Mouse (Mus musculus) ES-Bruce4 (cell line): ENCODE data around the gene Ifitm2. TPM values are rescaled to one million over a fixed set of nuclear protein-coding genes. Genes with fewer than 3 reads are reported as not detected.

ENCODE experiments used
- H3K27ac ChIP-seq: 2 replicates; pipeline ENCODE4 v1.5.1; 2012; ENCODE audit warnings: low read length, inconsistent platforms; ENCODE audit not compliant: insufficient read depth
- H3K27me3 ChIP-seq: 2 replicates; pipeline ENCODE4 v1.6.1; 2012; ENCODE audit warnings: mild to moderate bottlenecking, low read length, inconsistent platforms; ENCODE audit not compliant: control insufficient read depth, poor library complexity, insufficient read depth, severe bottlenecking
- H3K36me3 ChIP-seq: 2 replicates; pipeline ENCODE4 v1.6.1; 2012; ENCODE audit warnings: inconsistent platforms, mild to moderate bottlenecking, low read length, moderate library complexity; ENCODE audit not compliant: control insufficient read depth, poor library complexity, insufficient read depth, severe bottlenecking
- H3K4me1 ChIP-seq: one replicate; pipeline ENCODE4 v1.8.1; 2011; ENCODE audit warnings: low read length; ENCODE audit not compliant: control insufficient read depth, insufficient read depth
- H3K4me3 ChIP-seq: 2 replicates; pipeline ENCODE4 v1.5.1; 2011; ENCODE audit warnings: low read depth, mild to moderate bottlenecking, low read length
- H3K9ac ChIP-seq: 2 replicates; pipeline ENCODE4 v1.6.1; 2012; ENCODE audit warnings: low read depth, mild to moderate bottlenecking, inconsistent platforms; ENCODE audit not compliant: poor library complexity, severe bottlenecking
- H3K9me3 ChIP-seq: replicated peaks from 2 replicates; pipeline ENCODE4 v1.6.1; 2012; ENCODE audit warnings: mild to moderate bottlenecking, low read length, inconsistent platforms; ENCODE audit not compliant: control insufficient read depth, poor library complexity, insufficient read depth, severe bottlenecking
- CTCF ChIP-seq: IDR thresholded peaks from one replicate; pipeline ENCODE4 v1.8.1; 2011; ENCODE audit warnings: low read depth, low read length
- EP300 ChIP-seq: IDR thresholded peaks from 2 replicates; pipeline ENCODE4 v1.6.1; 2011; ENCODE audit warnings: low read depth, low read length; ENCODE audit not compliant: insufficient read depth
- POLR2A ChIP-seq: IDR thresholded peaks from one replicate; pipeline ENCODE4 v1.8.1; 2011; ENCODE audit warnings: low read length; ENCODE audit not compliant: insufficient read depth
- polyA plus RNA-seq: library from polyadenylated mRNA; stranded (reverse); fragments of >200 nt; gene quantifications from 2 replicates; pipeline ENCODE4 v1.2.4, GENCODE M21; 2011; ENCODE audit warnings: low read depth; ENCODE audit not compliant: missing spikeins, insufficient read depth, insufficient read length

The Ifitm2 gene
- polyA plus RNA-seq, 1 experiment: 720 TPM

- Histone ChIP-seq H3K36me3 (no peaks in the 10 kb centered on the region), H3K9ac (no peak overlapping the region), H3K4me3 (no peak overlapping the region), H3K27me3 (no peaks in the 10 kb centered on the region), H3K9me3 (no peaks in the 10 kb centered on the region), H3K4me1 (peaks cover 13% of the 10 kb centered on the region), H3K27ac (0 out of 2 replicates have a peak overlapping the region, but pooled peaks have one; percentile 18)
- TF ChIP-seq EP300: no peak
- no peak for TF ChIP-seq CTCF
- TF ChIP-seq POLR2A: no peak
These were observed 35.4 kb upstream of the Ifitm2 start for GRCm38 (mm10) chr7:140991117-140991689.

GRCm38 (mm10) chr7:140990622-140991021 is 34.8 kb upstream of the Ifitm2 start:
- Histone ChIP-seq H3K9ac (no peak overlapping the region), H3K9me3 (no peaks in the 10 kb centered on the region), H3K4me3 (no peak overlapping the region), H3K4me1 (peaks cover 13% of the 10 kb centered on the region), H3K27me3 (no peaks in the 10 kb centered on the region), H3K27ac (0 out of 2 replicates have a peak overlapping the region, but pooled peaks have one; percentile 18), H3K36me3 (no peaks in the 10 kb centered on the region)
- TF ChIP-seq POLR2A (no peak), CTCF (no peak), EP300 (no peak)

GRCm38 (mm10) chr7:140990185-140990584 is 34.4 kb upstream of the Ifitm2 start:
- Histone ChIP-seq H3K36me3 (no peaks in the 10 kb centered on the region), H3K27ac (peak overlapping the region; percentile 2; the same call in 1 of the 2 replicates), H3K9me3 (no peaks in the 10 kb centered on the region), H3K9ac (no peak overlapping the region), H3K27me3 (no peaks in the 10 kb centered on the region), H3K4me1 (peaks cover 13% of the 10 kb centered on the region), H3K4me3 (peak overlapping the region; percentile 3; the same call in 1 of the 2 replicates)
- TF ChIP-seq POLR2A (no peak), CTCF (no peak), EP300 (no peak)

- Histone ChIP-seq H3K27ac (no peak overlapping the region; the same call in 1 of the 2 replicates), H3K9ac (no peak overlapping the region; the same call in 1 of the 2 replicates), H3K36me3 (no peaks in the 10 kb centered on the region), H3K4me1 (peaks cover 13% of the 10 kb centered on the region), H3K9me3 (no peaks in the 10 kb centered on the region), H3K27me3 (no peaks in the 10 kb centered on the region), H3K4me3 (no peak overlapping the region)
- TF ChIP-seq EP300: no peak
- no peak for TF ChIP-seq POLR2A
- no peak for TF ChIP-seq CTCF
These were observed 33.2 kb upstream of the Ifitm2 start for GRCm38 (mm10) chr7:140989022-140989421.

- H3K4me1 ChIP-seq: peaks cover 13% of the 10 kb centered on the region
- H3K36me3 ChIP-seq: no peaks in the 10 kb centered on the region
- no peaks in the 10 kb centered on the region for H3K9me3 ChIP-seq
- TF ChIP-seq EP300 (no peak), CTCF (no peak), POLR2A (no peak)
- peak overlapping the region; percentile 33; the same call in 1 of the 2 replicates for H3K27ac ChIP-seq
- H3K27me3 ChIP-seq: no peaks in the 10 kb centered on the region
- no peak overlapping the region for H3K4me3 ChIP-seq
- no peak overlapping the region for H3K9ac ChIP-seq
These were observed 31.7 kb upstream of the Ifitm2 start for GRCm38 (mm10) chr7:140987182-140988138.
